Mouse (Mus musculus) kidney, adult 9 months (tissue): ENCODE results near the gene Actr2.
"Not testable (repeated sequence)": the region's sequence is repeated elsewhere in the genome, so short reads cannot be mapped to it uniquely, and the experiment has no call there.

Experiments
- DNase-seq: peaks from one replicate; pipeline ENCODE4 v3.0.0; 2022

Gene Actr2

GRCm38 (mm10) chr11:20112741-20113480 lies at the start of gene Actr2:
Gene Actr2, minus strand, starts transcription at chr11:20112913.
- DNase-seq: peak; percentile 98

- DNase-seq: no peak
Measured at GRCm38 (mm10) chr11:20158879-20159278, 46.2 kb upstream of the Actr2 start.

GRCm38 (mm10) chr11:20153542-20153941 lies 40.8 kb upstream of the Actr2 start:
- DNase-seq: not testable (repeated sequence)

GRCm38 (mm10) chr11:20152107-20152901 lies 39.6 kb upstream of the Actr2 start:
- DNase-seq: peak; percentile 33

GRCm38 (mm10) chr11:20151290-20151689 lies 38.6 kb upstream of the Actr2 start:
- DNase-seq: no peak

GRCm38 (mm10) chr11:20149936-20150335 lies 37.2 kb upstream of the Actr2 start:
- no peak for DNase-seq

- no peak for DNase-seq
Measured at GRCm38 (mm10) chr11:20145383-20145782, 32.7 kb upstream of the Actr2 start.

GRCm38 (mm10) chr11:20144536-20145263 lies 32.0 kb upstream of the Actr2 start:
- peak; percentile 68 for DNase-seq

- DNase-seq: peak; percentile 38
Measured at GRCm38 (mm10) chr11:20143687-20144086, 31.0 kb upstream of the Actr2 start.

- DNase-seq: no peak
Measured at GRCm38 (mm10) chr11:20142516-20142915, 29.8 kb upstream of the Actr2 start.

GRCm38 (mm10) chr11:20140286-20140685 lies 27.6 kb upstream of the Actr2 start:
- no peak for DNase-seq

GRCm38 (mm10) chr11:20139711-20140110 lies 27.0 kb upstream of the Actr2 start:
- no peak for DNase-seq

- DNase-seq: no peak
Measured at GRCm38 (mm10) chr11:20138498-20139208, 25.9 kb upstream of the Actr2 start.

- DNase-seq: no peak
Measured at GRCm38 (mm10) chr11:20137872-20138271, 25.2 kb upstream of the Actr2 start.

- peak; percentile 78 for DNase-seq
Measured at GRCm38 (mm10) chr11:20136314-20136713, 23.6 kb upstream of the Actr2 start.

- not testable (repeated sequence) for DNase-seq
Measured at GRCm38 (mm10) chr11:20134869-20135268, 22.2 kb upstream of the Actr2 start.

GRCm38 (mm10) chr11:20133721-20134120 lies 21.0 kb upstream of the Actr2 start:
- DNase-seq: peak; percentile 28

GRCm38 (mm10) chr11:20132955-20133562 lies 20.3 kb upstream of the Actr2 start:
- DNase-seq: peak; percentile 96

- DNase-seq: no peak
Measured at GRCm38 (mm10) chr11:20126673-20127516, 14.2 kb upstream of the Actr2 start.

- DNase-seq: no peak
Measured at GRCm38 (mm10) chr11:20125423-20125822, 12.7 kb upstream of the Actr2 start.

GRCm38 (mm10) chr11:20116701-20117100 lies 4.0 kb upstream of the Actr2 start:
- no peak for DNase-seq
